Mouse (Mus musculus) lung, embryonic 14.5 days (tissue): ENCODE results near the gene Ms4a4a. TPM values are rescaled to one million over a fixed set of nuclear protein-coding genes. Genes with fewer than 3 reads are reported as not detected.
A peak's percentile ranks its signal among the peaks of the same experiment; 100 is the strongest.
"Not testable (repeated sequence)": the region's sequence is repeated elsewhere in the genome, so short reads cannot be mapped to it uniquely, and the experiment has no call there.

Experiments
- ATAC-seq: fragments of 200-750 bp; cut with Nextera tagmentation; 2 replicates; pipeline ENCODE4 v1.8.0; 2017; ENCODE audit warnings: mild to moderate bottlenecking, moderate TSS enrichment, moderate library complexity; ENCODE audit not compliant: insufficient read depth
- DNase-seq: peaks from one replicate; pipeline ENCODE4 v3.0.0-alpha.2; 2015
- H3K27ac ChIP-seq: fragments of 300-500 bp; sonication (generic); 2 replicates; pipeline ENCODE4 v1.5.1; 2014; ENCODE audit warnings: low read depth, mild to moderate bottlenecking, moderate library complexity
- H3K27me3 ChIP-seq: fragments of 300-500 bp; sonication (generic); 2 replicates; pipeline ENCODE4 v1.6.1; 2014; ENCODE audit warnings: low read length, control low read depth; ENCODE audit not compliant: insufficient read depth
- H3K36me3 ChIP-seq: fragments of 300-500 bp; sonication (generic); 2 replicates; pipeline ENCODE4 v1.6.1; 2014; ENCODE audit warnings: control low read depth; ENCODE audit not compliant: insufficient read depth
- H3K4me1 ChIP-seq: fragments of 300-500 bp; sonication (generic); 2 replicates; pipeline ENCODE4 v1.6.1; 2014; ENCODE audit warnings: antibody characterized with exemption, control low read depth; ENCODE audit not compliant: insufficient read depth
- H3K4me2 ChIP-seq: fragments of 300-500 bp; sonication (generic); 2 replicates; pipeline ENCODE4 v1.6.1; 2014; ENCODE audit warnings: mild to moderate bottlenecking
- H3K4me3 ChIP-seq: fragments of 300-500 bp; sonication (generic); 2 replicates; pipeline ENCODE4 v1.5.1; 2014; ENCODE audit warnings: low read depth, low read length
- H3K9ac ChIP-seq: fragments of 300-500 bp; sonication (generic); 2 replicates; pipeline ENCODE4 v1.6.1; 2014
- H3K9me3 ChIP-seq: fragments of 300-500 bp; sonication (generic); 2 replicates; pipeline ENCODE4 v1.6.1; 2016; ENCODE audit warnings: low read depth, low read length, control low read depth
- CTCF ChIP-seq: IDR thresholded peaks from 2 replicates; pipeline ENCODE4 v1.5.1; 2016; ENCODE audit warnings: antibody characterized with exemption, low read depth
- WGBS: fragments of 180-500 bp; shearing (Covaris S2); extraction: QIAGEN DNeasy Blood & Tissue Kit; methylation state at CpG from one replicate; pipeline ENCODE4 v1.1.7; 2014; 5-methylcytosine and 5-hydroxymethylcytosine counted together
- polyA plus RNA-seq: library from polyadenylated mRNA; unstranded; fragments of >200 nt; fragmentation: Nextera tagmentation; extraction: Ambion mirVana; gene quantifications from 2 replicates; pipeline ENCODE4 v1.2.1, GENCODE M21; 2014

The Ms4a4a gene
- polyA plus RNA-seq, 1 experiment from 2014 or later: 3.5 TPM

DNA sequence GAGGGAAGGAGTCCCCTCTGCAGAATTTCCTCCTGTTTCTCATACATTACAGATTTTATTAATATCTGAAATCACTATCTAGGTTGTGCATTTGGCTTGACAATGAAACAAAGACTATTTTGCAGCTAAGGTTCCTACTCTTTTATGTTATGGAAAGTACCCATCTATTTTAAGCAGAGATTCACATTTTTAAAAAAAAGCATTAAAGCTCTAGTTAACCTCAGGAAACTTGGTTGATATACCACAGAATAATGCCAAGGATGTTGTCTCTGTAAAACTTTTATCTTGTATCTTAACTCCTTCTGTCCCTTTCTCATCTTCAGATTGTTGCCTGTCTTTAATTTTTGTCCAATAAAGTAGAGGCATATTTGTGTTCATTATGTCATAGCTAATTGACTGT lies 20.4 kb downstream of the Ms4a4a start:
- no peak overlapping the region for H3K9ac ChIP-seq
- H3K27ac ChIP-seq: no peak overlapping the region
- no peaks in the 10 kb centered on the region for H3K36me3 ChIP-seq
- ATAC-seq: no peak
- DNase-seq: no peak
- H3K4me3 ChIP-seq: no peak overlapping the region
- H3K27me3 ChIP-seq: no peaks in the 10 kb centered on the region
- no peak for TF ChIP-seq CTCF
- H3K4me2 ChIP-seq: no peak overlapping the region
- H3K4me1 ChIP-seq: no peaks in the 10 kb centered on the region
- H3K9me3 ChIP-seq: no peaks in the 10 kb centered on the region

DNA sequence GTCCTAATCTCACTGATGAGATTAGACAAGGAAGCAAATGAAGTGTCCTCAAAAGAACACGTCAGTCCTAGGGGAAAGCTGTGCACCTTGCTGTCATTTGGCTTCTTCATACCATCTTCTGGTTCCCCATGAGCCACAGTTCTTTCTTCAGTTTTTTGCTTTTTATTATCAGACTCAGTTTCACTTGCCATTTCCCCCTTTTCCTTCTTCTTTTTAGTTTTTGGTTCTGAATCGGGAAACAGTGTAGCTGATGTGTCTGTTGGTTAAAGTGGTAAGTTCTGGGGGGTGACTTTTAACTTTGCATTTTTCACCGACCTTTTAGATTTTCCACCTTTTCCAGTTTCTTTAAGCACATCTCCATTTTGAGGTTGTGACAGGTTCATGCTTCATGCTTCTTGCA lies 29.2 kb downstream of the Ms4a4a start, which contains the start of gene Ms4a4c:
Gene Ms4a4c (plus strand): TSS at position 244 of the 400 bp plus-strand sequence.
- H3K4me1 ChIP-seq: no peaks in the 10 kb centered on the region
- no peaks in the 10 kb centered on the region for H3K27me3 ChIP-seq
- no peak for DNase-seq
- no peak within 1 kb of the TSS for H3K9ac ChIP-seq
- H3K4me3 ChIP-seq: no peak within 1 kb of the TSS
- no peaks in the 10 kb centered on the region for H3K36me3 ChIP-seq
- no peak within 1 kb of the TSS for H3K27ac ChIP-seq
- no peaks in the 10 kb centered on the region for H3K9me3 ChIP-seq
- WGBS: 83% methylated on average over 3 of the region's 3 CpGs
- no peak for TF ChIP-seq CTCF
- no peak for ATAC-seq
- no peak within 1 kb of the TSS for H3K4me2 ChIP-seq

DNA sequence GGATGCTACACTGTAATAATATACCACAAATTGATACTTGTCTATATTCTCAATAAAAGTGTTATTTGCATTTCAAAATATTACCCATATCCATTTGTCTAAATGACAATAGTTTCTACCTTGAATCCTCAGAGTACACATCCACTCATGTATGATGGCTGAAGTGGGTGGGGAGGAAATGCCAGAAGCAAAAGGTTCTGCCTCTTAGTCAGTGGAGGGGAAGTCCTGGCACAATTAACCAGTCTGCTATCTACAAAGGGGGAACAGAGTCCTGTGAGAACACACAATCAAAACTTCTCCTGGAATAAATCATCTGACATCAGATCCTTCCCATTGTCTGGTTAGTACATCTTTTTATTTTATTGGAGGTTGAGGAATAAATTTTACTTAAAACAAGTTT lies 32.1 kb downstream of the Ms4a4a start:
- H3K27ac ChIP-seq: no peak overlapping the region
- H3K9me3 ChIP-seq: no peaks in the 10 kb centered on the region
- TF ChIP-seq CTCF: no peak
- H3K4me1 ChIP-seq: no peaks in the 10 kb centered on the region
- no peaks in the 10 kb centered on the region for H3K27me3 ChIP-seq
- no peak for ATAC-seq
- no peak overlapping the region for H3K9ac ChIP-seq
- no peak overlapping the region for H3K4me2 ChIP-seq
- no peak overlapping the region for H3K4me3 ChIP-seq
- H3K36me3 ChIP-seq: no peaks in the 10 kb centered on the region
- no peak for DNase-seq

DNA sequence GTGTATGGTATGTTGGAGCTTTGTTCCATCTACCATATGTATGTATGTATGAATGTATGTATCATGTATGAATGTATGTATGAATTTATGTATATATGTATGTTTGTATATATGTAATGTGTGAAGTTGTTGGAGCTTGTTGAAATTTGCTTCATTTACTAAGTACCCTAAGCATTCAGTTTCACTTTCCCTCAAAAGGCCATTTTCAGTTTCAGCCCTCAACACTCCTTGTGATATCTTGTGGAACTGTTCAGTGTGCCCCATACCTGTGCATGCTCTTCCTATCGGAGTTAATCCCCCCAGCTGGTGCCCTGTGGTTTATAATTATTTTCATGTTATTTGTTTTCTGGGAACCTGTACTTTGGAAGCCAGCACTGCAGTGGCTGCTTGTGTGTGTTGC lies 33.3 kb downstream of the Ms4a4a start:
- no peak for ATAC-seq
- WGBS: 82% methylated on average over 1 of the region's 1 CpGs
- Histone ChIP-seq H3K27ac (no peak overlapping the region), H3K4me3 (no peak overlapping the region), H3K36me3 (no peaks in the 10 kb centered on the region), H3K9ac (no peak overlapping the region), H3K27me3 (no peaks in the 10 kb centered on the region), H3K4me2 (no peak overlapping the region), H3K9me3 (no peaks in the 10 kb centered on the region), H3K4me1 (no peaks in the 10 kb centered on the region)
- DNase-seq: no peak
- no peak for TF ChIP-seq CTCF

DNA sequence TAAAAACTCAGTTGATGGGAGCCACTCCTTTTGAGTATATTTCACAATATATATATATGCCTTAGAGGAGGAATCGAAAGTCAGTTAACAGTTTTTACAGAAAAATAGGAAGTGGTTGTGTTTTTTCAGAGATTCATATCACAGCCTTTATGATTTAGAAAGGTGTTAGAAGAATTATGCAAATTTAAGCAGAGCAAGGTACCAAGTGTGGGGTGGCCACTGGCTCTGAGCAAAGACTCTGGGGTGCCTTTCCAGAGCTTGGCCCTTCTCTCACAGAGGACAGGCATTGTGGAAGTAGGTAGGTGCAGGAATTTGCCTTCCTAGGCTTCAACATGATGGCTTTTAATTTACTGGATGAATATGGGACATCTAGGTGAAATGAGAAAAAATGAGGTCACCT lies 36.3 kb downstream of the Ms4a4a start:
- WGBS: 86% methylated on average over 1 of the region's 1 CpGs
- no peak for ATAC-seq

DNA sequence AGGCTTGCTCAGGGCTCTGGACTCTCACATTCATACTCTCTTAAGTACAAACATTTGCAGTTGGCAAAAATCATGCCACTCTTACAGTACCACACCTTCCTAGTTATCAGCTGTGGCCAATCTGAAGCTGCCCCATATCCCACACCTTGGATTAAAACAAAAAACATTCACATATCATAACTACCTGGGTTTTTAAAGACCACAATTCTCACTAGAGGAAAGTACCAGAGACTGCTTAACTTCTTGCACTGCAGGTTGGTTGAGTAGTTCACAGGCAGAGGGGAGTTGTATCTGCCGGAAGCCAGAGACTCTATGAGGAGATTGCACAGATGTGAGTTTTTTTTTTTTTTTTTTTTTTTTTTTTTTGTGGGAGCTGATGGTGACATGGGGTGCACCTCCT lies 38.8 kb downstream of the Ms4a4a start:
- H3K36me3 ChIP-seq: no peaks in the 10 kb centered on the region
- DNase-seq (no peak), ATAC-seq (no peak)
- no peak overlapping the region for H3K27ac ChIP-seq
- H3K4me1 ChIP-seq: no peaks in the 10 kb centered on the region
- H3K4me2 ChIP-seq: no peak overlapping the region
- H3K27me3 ChIP-seq: no peaks in the 10 kb centered on the region
- H3K4me3 ChIP-seq: no peak overlapping the region
- H3K9ac ChIP-seq: no peak overlapping the region
- no peak for TF ChIP-seq CTCF
- WGBS: 86% methylated on average over 1 of the region's 1 CpGs
- H3K9me3 ChIP-seq: no peaks in the 10 kb centered on the region

More for the DNA sequence above, 36.3 kb downstream of the Ms4a4a start:
- no peak overlapping the region for H3K27ac ChIP-seq
- TF ChIP-seq CTCF: no peak
- no peaks in the 10 kb centered on the region for H3K27me3 ChIP-seq
- no peak for DNase-seq
- no peaks in the 10 kb centered on the region for H3K36me3 ChIP-seq
- no peaks in the 10 kb centered on the region for H3K4me1 ChIP-seq
- H3K9me3 ChIP-seq: no peaks in the 10 kb centered on the region
- no peak overlapping the region for H3K9ac ChIP-seq
- no peak overlapping the region for H3K4me3 ChIP-seq
- no peak overlapping the region for H3K4me2 ChIP-seq

DNA sequence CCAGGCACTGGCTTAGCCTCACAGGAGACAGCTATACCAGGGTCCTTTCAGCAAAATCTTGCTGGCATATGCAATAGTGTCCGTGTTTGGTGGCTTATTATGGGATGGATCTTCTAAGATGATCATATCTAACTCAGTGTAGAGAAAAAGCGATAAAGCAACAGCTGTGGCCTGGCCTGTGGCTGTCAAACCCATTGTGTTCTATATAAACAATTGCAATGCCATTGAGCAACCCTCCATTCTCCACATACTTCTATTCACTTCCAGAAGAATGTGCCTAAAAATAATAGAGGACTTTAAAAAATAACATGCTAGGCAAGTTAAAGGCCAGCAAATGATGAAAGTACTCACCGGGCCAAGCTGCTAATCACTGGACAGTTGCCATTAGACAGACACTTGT lies 40.3 kb downstream of the Ms4a4a start:
- no peak overlapping the region for H3K27ac ChIP-seq
- no peaks in the 10 kb centered on the region for H3K9me3 ChIP-seq
- H3K4me3 ChIP-seq: no peak overlapping the region
- H3K4me1 ChIP-seq: no peaks in the 10 kb centered on the region
- DNase-seq (peak; percentile 5), ATAC-seq (no peak)
- no peaks in the 10 kb centered on the region for H3K27me3 ChIP-seq
- no peaks in the 10 kb centered on the region for H3K36me3 ChIP-seq
- TF ChIP-seq CTCF: no peak
- no peak overlapping the region for H3K4me2 ChIP-seq
- 46% methylated on average over 3 of the region's 3 CpGs for WGBS
- H3K9ac ChIP-seq: no peak overlapping the region

DNA sequence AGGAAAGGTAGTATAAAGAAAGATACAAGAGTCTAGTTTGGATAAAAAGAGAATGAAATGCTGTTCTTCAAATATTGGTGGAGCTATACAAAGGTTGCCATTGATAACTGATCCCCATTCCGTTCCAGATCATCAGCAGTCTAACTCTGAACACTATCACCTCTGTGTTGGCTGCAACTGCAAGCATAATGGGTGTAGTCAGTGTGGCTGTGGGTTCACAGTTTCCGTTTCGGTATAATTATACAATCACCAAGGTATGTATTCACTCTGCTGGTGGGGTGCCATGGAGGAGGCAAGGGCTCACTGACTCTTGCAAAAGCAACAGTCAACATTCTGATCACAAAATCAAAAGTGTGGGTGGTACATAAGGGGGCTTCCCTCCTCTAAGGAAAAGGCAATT lies 43.5 kb downstream of the Ms4a4a start:
- DNase-seq, H3K4me3 ChIP-seq, H3K9me3 ChIP-seq, H3K27me3 ChIP-seq, ATAC-seq, H3K4me2 ChIP-seq, H3K9ac ChIP-seq, H3K27ac ChIP-seq, H3K4me1 ChIP-seq, H3K36me3 ChIP-seq: not testable (repeated sequence)
- 62% methylated on average over 1 of the region's 3 CpGs for WGBS

DNA sequence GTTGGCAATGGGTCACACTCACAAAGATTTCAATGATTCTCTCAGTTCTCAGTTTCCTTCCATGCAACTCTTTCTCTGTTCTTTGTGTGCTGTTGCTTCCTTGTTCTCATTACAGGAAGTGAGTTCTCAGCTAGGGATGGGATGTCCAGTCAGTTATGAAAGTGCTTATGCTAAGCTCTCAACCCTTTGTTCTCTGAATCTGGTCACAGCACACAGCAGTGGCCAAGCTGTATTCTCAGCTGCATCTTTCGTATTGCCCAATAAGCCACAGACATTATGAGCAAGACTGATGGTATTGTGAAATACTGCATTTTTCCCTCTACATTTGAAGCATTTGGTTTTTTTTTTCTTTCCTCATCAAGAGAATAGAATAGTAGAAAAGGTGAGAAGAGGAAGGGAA lies 55.9 kb downstream of the Ms4a4a start:
- WGBS: 79% methylated on average over 1 of the region's 1 CpGs
- ATAC-seq: not testable (repeated sequence)
- peak; percentile 0 for DNase-seq

More for the DNA sequence above, 55.9 kb downstream of the Ms4a4a start:
- not testable (repeated sequence) for H3K9me3 ChIP-seq, H3K36me3 ChIP-seq, H3K9ac ChIP-seq, H3K4me3 ChIP-seq, H3K4me1 ChIP-seq, H3K4me2 ChIP-seq, H3K27ac ChIP-seq, H3K27me3 ChIP-seq
